Mouse (Mus musculus) embryonic facial prominence, embryonic 12.5 days (tissue): ENCODE data around the gene Natd1. TPM values are rescaled to one million over a fixed set of nuclear protein-coding genes. Genes with fewer than 3 reads are reported as not detected.

ENCODE experiments used
- ATAC-seq: fragments of 200-750 bp; cut with Nextera tagmentation; 2 replicates; pipeline ENCODE4 v1.8.0; 2017; ENCODE audit not compliant: insufficient number of reproducible peaks, insufficient read depth, low FRiP score, low TSS enrichment
- H3K27ac ChIP-seq: fragments of 300-500 bp; sonication (generic); 2 replicates; pipeline ENCODE4 v1.5.1; 2016; ENCODE audit warnings: mild to moderate bottlenecking
- H3K27me3 ChIP-seq: fragments of 300-500 bp; sonication (generic); 2 replicates; pipeline ENCODE4 v1.6.1; 2016; ENCODE audit warnings: mild to moderate bottlenecking, moderate library complexity
- H3K36me3 ChIP-seq: fragments of 300-500 bp; sonication (generic); 2 replicates; pipeline ENCODE4 v1.6.1; 2016; ENCODE audit warnings: mild to moderate bottlenecking
- H3K4me1 ChIP-seq: fragments of 300-500 bp; sonication (generic); 2 replicates; pipeline ENCODE4 v1.6.1; 2016
- H3K4me2 ChIP-seq: fragments of 300-500 bp; sonication (generic); replicated peaks from 2 replicates; pipeline ENCODE4 v1.6.1; 2016; ENCODE audit warnings: mild to moderate bottlenecking, moderate library complexity
- H3K4me3 ChIP-seq: fragments of 300-500 bp; sonication (generic); 2 replicates; pipeline ENCODE4 v1.5.1; 2016; ENCODE audit warnings: mild to moderate bottlenecking
- H3K9ac ChIP-seq: fragments of 300-500 bp; sonication (generic); 2 replicates; pipeline ENCODE4 v1.6.1; 2016; ENCODE audit warnings: mild to moderate bottlenecking, moderate library complexity
- H3K9me3 ChIP-seq: fragments of 300-500 bp; sonication (generic); 2 replicates; pipeline ENCODE4 v1.6.1; 2016; ENCODE audit warnings: mild to moderate bottlenecking, moderate library complexity
- WGBS: fragments of 180-500 bp; shearing (Covaris S2); methylation state at CpG from one replicate; pipeline ENCODE4 v1.1.7; 2016; 5-methylcytosine and 5-hydroxymethylcytosine counted together
- polyA plus RNA-seq: library from polyadenylated mRNA; unstranded; fragments of >200 nt; fragmentation: Nextera tagmentation; extraction: Ambion mirVana; gene quantifications from 2 replicates; pipeline ENCODE4 v1.2.1, GENCODE M21; 2016

Natd1 gene
- polyA plus RNA-seq, 1 experiment from 2014 or later = 20.4 TPM

DNA sequence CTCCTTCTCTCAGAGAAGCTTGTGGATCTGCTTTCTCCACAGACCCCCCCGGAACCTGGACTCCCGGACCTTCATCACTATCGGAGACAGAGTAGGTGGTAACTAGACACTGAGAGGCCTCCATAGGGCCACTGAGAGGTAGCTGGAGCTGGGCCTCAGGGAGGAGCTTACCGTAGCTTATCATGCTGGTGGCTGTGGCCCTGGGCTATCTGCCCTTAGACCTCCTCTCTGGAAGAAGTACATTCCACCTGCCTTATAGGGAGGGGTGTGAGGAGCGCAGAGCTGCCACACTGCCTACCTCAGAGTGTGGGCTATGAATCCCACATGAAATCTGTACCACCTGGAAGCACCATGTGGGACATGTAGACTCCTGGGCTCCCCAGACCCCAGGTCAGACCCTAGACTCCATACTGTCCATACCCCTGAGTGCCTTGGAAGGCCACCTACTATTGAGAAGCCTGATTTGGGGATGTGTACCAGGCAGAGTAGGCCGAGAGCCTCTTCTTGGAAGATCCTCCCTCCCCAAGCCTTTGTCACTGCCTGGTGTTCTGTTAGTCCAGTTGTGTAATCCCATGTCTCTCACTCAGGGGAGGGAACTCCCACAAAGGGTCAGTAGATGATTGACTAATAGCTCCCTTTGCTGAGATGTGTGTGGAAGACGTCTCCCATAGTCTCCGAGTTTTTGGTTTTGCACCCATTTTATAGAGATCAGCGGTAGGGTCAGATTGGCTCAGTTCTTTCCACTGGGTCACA lies 27.9 kb upstream of the Natd1 start:
- Histone ChIP-seq H3K36me3 (peaks cover 54% of the 10 kb centered on the region), H3K4me2 (no peak overlapping the region)
- ATAC-seq = no peak

GRCm38 (mm10) chr11:60941370-60941769 lies 26.8 kb upstream of the Natd1 start:
- H3K4me3 ChIP-seq = no peak overlapping the region
- H3K36me3 ChIP-seq = peaks cover 43% of the 10 kb centered on the region
- H3K4me2 ChIP-seq = no peak overlapping the region
- WGBS = 54% methylated on average over 9 of the region's 9 CpGs
- ATAC-seq = peak; percentile 78
- H3K4me1 ChIP-seq = peaks cover 27% of the 10 kb centered on the region
- H3K9ac ChIP-seq = no peak overlapping the region
- no peaks in the 10 kb centered on the region for H3K27me3 ChIP-seq
- no peaks in the 10 kb centered on the region for H3K9me3 ChIP-seq
- 0 out of 2 replicates have a peak overlapping the region, but pooled peaks have one; percentile 0 for H3K27ac ChIP-seq

More for the DNA sequence above, 27.9 kb upstream of the Natd1 start:
- Histone ChIP-seq H3K9me3 (no peaks in the 10 kb centered on the region), H3K4me1 (peaks cover 27% of the 10 kb centered on the region), H3K9ac (no peak overlapping the region), H3K4me3 (no peak overlapping the region), H3K27ac (no peak overlapping the region), H3K27me3 (no peaks in the 10 kb centered on the region)
- 89% methylated on average over 9 of the region's 9 CpGs for WGBS

- no peak overlapping the region for H3K9ac ChIP-seq
- H3K27me3 ChIP-seq = no peaks in the 10 kb centered on the region
- ATAC-seq = no peak
- no peak overlapping the region for H3K4me2 ChIP-seq
- peaks cover 27% of the 10 kb centered on the region for H3K4me1 ChIP-seq
- H3K4me3 ChIP-seq = no peak overlapping the region
- no peak overlapping the region for H3K27ac ChIP-seq
- no peaks in the 10 kb centered on the region for H3K9me3 ChIP-seq
- WGBS = 78% methylated on average over 5 of the region's 5 CpGs
- H3K36me3 ChIP-seq = peaks cover 35% of the 10 kb centered on the region
These were observed 26.0 kb upstream of the Natd1 start for GRCm38 (mm10) chr11:60940501-60940900.

DNA sequence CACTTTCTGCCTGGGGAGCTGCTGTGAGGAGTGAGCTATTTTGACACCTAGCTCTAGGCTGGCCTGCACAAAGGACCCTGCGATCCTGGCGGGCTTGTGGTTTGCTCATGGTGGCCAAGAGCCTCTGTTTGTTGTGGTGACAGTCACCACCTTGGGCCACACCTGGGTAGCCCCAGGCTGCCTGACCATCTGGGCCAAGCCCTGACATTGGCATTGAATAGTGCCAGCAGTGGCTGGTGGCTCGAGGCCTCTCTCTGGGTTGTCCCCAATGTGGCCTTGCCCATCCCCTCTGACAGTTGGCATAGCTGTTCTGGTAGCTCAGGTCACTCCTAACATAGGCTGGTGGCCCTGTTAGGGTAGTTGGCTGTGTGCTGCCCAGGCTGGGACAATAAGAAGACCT lies 24.9 kb upstream of the Natd1 start:
- WGBS = 90% methylated on average over 3 of the region's 3 CpGs
- Histone ChIP-seq H3K36me3 (peaks cover 28% of the 10 kb centered on the region), H3K4me2 (no peak overlapping the region), H3K4me3 (no peak overlapping the region), H3K9me3 (no peaks in the 10 kb centered on the region), H3K27me3 (no peaks in the 10 kb centered on the region), H3K27ac (no peak overlapping the region), H3K4me1 (peaks cover 22% of the 10 kb centered on the region), H3K9ac (no peak overlapping the region)
- ATAC-seq = no peak

DNA sequence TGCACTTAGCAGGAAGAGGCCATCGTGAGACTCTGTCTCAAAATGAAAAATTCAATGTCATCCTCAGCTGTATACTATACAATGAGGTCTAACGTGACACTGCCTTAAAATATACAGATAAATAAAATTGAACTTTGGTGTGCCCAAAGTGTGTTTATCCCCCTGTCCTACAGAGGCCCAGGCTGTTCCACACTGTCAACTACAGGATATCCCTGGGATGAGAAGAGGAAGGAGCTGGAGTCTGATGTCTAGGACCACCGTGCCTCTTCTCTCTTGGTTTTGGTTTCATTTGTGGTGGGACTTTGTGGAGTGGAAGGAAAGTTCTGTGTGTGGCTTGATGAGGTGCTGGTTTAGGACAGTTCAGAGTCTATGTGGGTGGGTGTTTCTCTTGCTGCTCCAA lies 23.1 kb upstream of the Natd1 start:
- H3K9me3 ChIP-seq = no peaks in the 10 kb centered on the region
- peaks cover 36% of the 10 kb centered on the region for H3K4me1 ChIP-seq
- no peak overlapping the region for H3K4me2 ChIP-seq
- no peak overlapping the region for H3K4me3 ChIP-seq
- 86% methylated on average over 3 of the region's 3 CpGs for WGBS
- no peak overlapping the region for H3K9ac ChIP-seq
- no peaks in the 10 kb centered on the region for H3K27me3 ChIP-seq
- H3K36me3 ChIP-seq = peaks cover 9% of the 10 kb centered on the region
- no peak overlapping the region for H3K27ac ChIP-seq
- ATAC-seq = no peak

DNA sequence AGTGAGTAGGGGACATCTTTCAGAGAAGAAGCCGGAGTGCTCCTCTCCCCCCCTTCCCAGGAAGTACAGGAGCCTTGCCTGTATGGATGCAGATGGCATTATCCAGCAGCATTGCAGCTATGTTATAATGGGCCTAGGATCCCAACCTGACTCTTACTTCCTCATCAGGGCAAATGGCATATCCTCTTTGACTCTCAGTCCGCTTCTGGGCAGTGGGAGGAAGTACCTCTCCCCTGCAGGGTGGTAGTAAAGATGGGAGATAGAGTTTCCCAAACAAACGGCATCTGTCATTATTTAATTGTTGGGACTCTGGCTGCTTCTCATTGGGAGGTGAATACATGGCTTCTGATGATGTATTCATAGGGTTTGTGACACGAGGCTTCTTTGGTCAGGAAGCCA lies 21.4 kb upstream of the Natd1 start:
- no peak overlapping the region for H3K4me3 ChIP-seq
- H3K36me3 ChIP-seq = no peaks in the 10 kb centered on the region
- no peak for ATAC-seq
- no peaks in the 10 kb centered on the region for H3K9me3 ChIP-seq
- H3K4me1 ChIP-seq = peaks cover 31% of the 10 kb centered on the region
- WGBS = 70% methylated on average over 4 of the region's 4 CpGs
- no peak overlapping the region for H3K4me2 ChIP-seq
- H3K27me3 ChIP-seq = no peaks in the 10 kb centered on the region
- no peak overlapping the region for H3K27ac ChIP-seq
- no peak overlapping the region for H3K9ac ChIP-seq

- Histone ChIP-seq H3K4me3 (no peak overlapping the region), H3K27ac (no peak overlapping the region), H3K4me1 (peaks cover 31% of the 10 kb centered on the region), H3K36me3 (no peaks in the 10 kb centered on the region), H3K4me2 (no peak overlapping the region), H3K9ac (peak overlapping the region; percentile 15; the same call in 1 of the 2 replicates), H3K9me3 (no peaks in the 10 kb centered on the region), H3K27me3 (no peaks in the 10 kb centered on the region)
- ATAC-seq = no peak
- 74% methylated on average over 7 of the region's 7 CpGs for WGBS
These were observed 20.9 kb upstream of the Natd1 start for GRCm38 (mm10) chr11:60935326-60935974.

DNA sequence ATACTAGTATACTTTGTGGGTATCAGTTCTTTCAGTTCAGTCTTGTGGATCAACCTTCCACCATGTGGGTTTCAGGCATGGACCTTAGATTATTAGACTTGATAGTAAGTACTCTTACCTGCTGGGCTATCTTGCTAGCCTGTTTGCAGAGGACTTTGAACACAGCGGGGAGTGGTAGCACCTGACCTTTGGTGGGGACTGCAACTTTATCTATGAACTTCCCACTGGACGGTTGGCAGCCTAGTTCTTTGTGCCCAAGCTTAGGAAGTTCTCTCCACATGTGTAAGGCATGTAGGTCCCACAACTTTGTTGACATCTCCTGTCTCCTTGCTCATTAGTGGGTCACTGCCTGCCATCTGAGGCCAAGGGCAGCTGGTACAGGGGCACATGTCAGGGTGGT lies 20.2 kb upstream of the Natd1 start:
- no peaks in the 10 kb centered on the region for H3K27me3 ChIP-seq
- WGBS = 91% methylated on average over 2 of the region's 2 CpGs
- H3K27ac ChIP-seq = no peak overlapping the region
- no peak overlapping the region for H3K4me2 ChIP-seq
- H3K4me3 ChIP-seq = no peak overlapping the region
- ATAC-seq = no peak
- no peaks in the 10 kb centered on the region for H3K36me3 ChIP-seq
- H3K9me3 ChIP-seq = no peaks in the 10 kb centered on the region
- H3K4me1 ChIP-seq = peaks cover 30% of the 10 kb centered on the region
- 0 out of 2 replicates have a peak overlapping the region, but pooled peaks have one; percentile 15 for H3K9ac ChIP-seq

GRCm38 (mm10) chr11:60933178-60933930 lies 18.8 kb upstream of the Natd1 start:
- WGBS = 73% methylated on average over 10 of the region's 10 CpGs

DNA sequence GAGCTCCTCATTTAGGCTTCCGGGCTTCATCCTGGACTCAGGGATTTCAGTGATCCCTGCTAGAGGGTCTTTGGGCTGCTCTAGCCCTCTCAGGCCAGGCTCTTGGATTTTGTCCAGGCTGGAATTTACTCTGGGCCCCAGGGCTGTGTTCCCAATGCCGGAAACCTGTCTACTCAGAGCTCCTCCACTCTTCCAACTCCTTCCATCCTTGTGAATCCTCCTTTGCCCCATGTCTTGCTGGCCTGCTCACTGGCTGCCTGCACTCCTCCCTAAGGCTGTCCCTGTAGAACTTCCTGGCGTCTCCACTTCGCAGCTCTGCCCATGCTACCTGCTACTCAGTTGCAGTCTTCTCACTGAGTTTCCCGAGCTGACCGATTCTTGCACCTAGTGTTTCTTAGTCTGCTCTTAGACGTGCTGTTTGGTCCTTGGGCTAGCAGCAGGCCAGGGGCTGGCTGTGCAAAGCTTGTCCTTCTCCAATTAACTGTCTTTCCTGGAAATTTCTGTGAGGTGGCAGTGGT lies 18.0 kb upstream of the Natd1 start:
- Histone ChIP-seq H3K9ac (peak overlapping the region; percentile 84), H3K27me3 (no peaks in the 10 kb centered on the region), H3K9me3 (no peaks in the 10 kb centered on the region), H3K36me3 (no peaks in the 10 kb centered on the region), H3K27ac (peak overlapping the region; percentile 66; the same call in 1 of the 2 replicates), H3K4me1 (peaks cover 32% of the 10 kb centered on the region), H3K4me3 (peak overlapping the region; percentile 85), H3K4me2 (peak overlapping the region; percentile 78)
- 5% methylated on average over 7 of the region's 7 CpGs for WGBS
- no peak for ATAC-seq

More at GRCm38 (mm10) chr11:60933178-60933930, 18.8 kb upstream of the Natd1 start:
- H3K4me1 ChIP-seq = peaks cover 30% of the 10 kb centered on the region
- no peaks in the 10 kb centered on the region for H3K36me3 ChIP-seq
- H3K9ac ChIP-seq = peak overlapping the region; percentile 34; the same call in 1 of the 2 replicates
- H3K9me3 ChIP-seq = no peaks in the 10 kb centered on the region
- H3K4me3 ChIP-seq = peak overlapping the region; percentile 85
- no peak overlapping the region for H3K27ac ChIP-seq
- ATAC-seq = no peak
- no peaks in the 10 kb centered on the region for H3K27me3 ChIP-seq
- peak overlapping the region; percentile 78 for H3K4me2 ChIP-seq

GRCm38 (mm10) chr11:60931869-60932481 lies 17.4 kb upstream of the Natd1 start, which contains the start of gene Map2k3:
Gene Map2k3 (plus strand): TSS chr11:60932033.
- peak within 1 kb of the TSS; percentile 66 for H3K27ac ChIP-seq
- peak within 1 kb of the TSS; percentile 85 for H3K4me3 ChIP-seq
- H3K27me3 ChIP-seq = no peaks in the 10 kb centered on the region
- no peaks in the 10 kb centered on the region for H3K9me3 ChIP-seq
- no peaks in the 10 kb centered on the region for H3K36me3 ChIP-seq
- peak within 1 kb of the TSS; percentile 84 for H3K9ac ChIP-seq
- peak; percentile 95 for ATAC-seq
- H3K4me2 ChIP-seq = peak within 1 kb of the TSS; percentile 78
- H3K4me1 ChIP-seq = peaks cover 38% of the 10 kb centered on the region
- WGBS = under 1% methylated on average over 59 of the region's 59 CpGs
